Mouse (Mus musculus) heart, embryonic 14.5 days (tissue): ENCODE results near the gene Mms22l. TPM values are rescaled to one million over a fixed set of nuclear protein-coding genes. Genes with fewer than 3 reads are reported as not detected.

Source experiments
- ATAC-seq: fragments of 200-750 bp; cut with Nextera tagmentation; 2 replicates; pipeline ENCODE4 v1.8.0; 2017; ENCODE audit warnings: low read depth, moderate TSS enrichment; ENCODE audit not compliant: insufficient number of reproducible peaks, insufficient read depth, low FRiP score
- H3K27ac ChIP-seq, 2 experiments: fragments of 200-500 bp in 1 of 2; fragments of 300-500 bp in 1 of 2; sonication (generic) in 1 of 2; replicated peaks in 1 of 2; 2 replicates each; pipeline ENCODE4 v1.5.1; 2012 to 2014; ENCODE audit warnings: low read depth in 2 of 2, low read length in 2 of 2, control low read depth in 1 of 2, mild to moderate bottlenecking in 1 of 2, mixed read lengths in 1 of 2; ENCODE audit not compliant: control insufficient read depth in 1 of 2, insufficient read depth in 1 of 2
- H3K27me3 ChIP-seq: fragments of 300-500 bp; sonication (generic); 2 replicates; pipeline ENCODE4 v1.6.1; 2014; ENCODE audit warnings: mild to moderate bottlenecking, low read length, control low read depth; ENCODE audit not compliant: control insufficient read depth, insufficient read depth
- H3K36me3 ChIP-seq: fragments of 300-500 bp; sonication (generic); 2 replicates; pipeline ENCODE4 v1.6.1; 2014; ENCODE audit warnings: mild to moderate bottlenecking, control low read depth, low read length, mixed read lengths; ENCODE audit not compliant: control insufficient read depth, insufficient read depth
- H3K4me1 ChIP-seq, 2 experiments: fragments of 200-500 bp in 1 of 2; fragments of 300-500 bp in 1 of 2; sonication (generic) in 1 of 2; 2 replicates each; pipeline ENCODE4 v1.6.1; 2012 to 2014; ENCODE audit warnings: low read length in 2 of 2, control low read depth in 1 of 2, mixed read lengths in 1 of 2; ENCODE audit not compliant: control insufficient read depth in 2 of 2, insufficient read depth in 2 of 2
- H3K4me2 ChIP-seq: fragments of 300-500 bp; sonication (generic); 2 replicates; pipeline ENCODE4 v1.6.1; 2014; ENCODE audit warnings: mild to moderate bottlenecking, low read length
- H3K4me3 ChIP-seq, 2 experiments: fragments of 200-500 bp in 1 of 2; fragments of 300-500 bp in 1 of 2; sonication (generic) in 1 of 2; 2 replicates each; pipeline ENCODE4 v1.5.1; 2012 to 2014; ENCODE audit warnings: low read length in 2 of 2, mild to moderate bottlenecking in 2 of 2, control low read depth in 1 of 2, low read depth in 1 of 2, moderate library complexity in 1 of 2; ENCODE audit not compliant: control insufficient read depth in 1 of 2, insufficient read depth in 1 of 2
- H3K9ac ChIP-seq: fragments of 300-500 bp; sonication (generic); 2 replicates; pipeline ENCODE4 v1.6.1; 2014; ENCODE audit warnings: mild to moderate bottlenecking, low read length
- H3K9me3 ChIP-seq: fragments of 300-500 bp; sonication (generic); 2 replicates; pipeline ENCODE4 v1.6.1; 2016; ENCODE audit warnings: low read length, control low read depth; ENCODE audit not compliant: control insufficient read depth
- WGBS: fragments of 180-500 bp; shearing (Covaris S2); extraction: QIAGEN DNeasy Blood & Tissue Kit; methylation state at CpG from one replicate; pipeline ENCODE4 v1.1.7; 2014; 5-methylcytosine and 5-hydroxymethylcytosine counted together
- polyA plus RNA-seq: library from polyadenylated mRNA; unstranded; fragments of >200 nt; fragmentation: Nextera tagmentation; extraction: Ambion mirVana; gene quantifications from 2 replicates; pipeline ENCODE4 v1.2.1, GENCODE M21; 2014

Mms22l gene
- polyA plus RNA-seq, 1 experiment from 2014 or later, result 22.1 TPM

GRCm38 (mm10) chr4:24621422-24622187 lies 125.4 kb downstream of the Mms22l start:
- 56% methylated on average over 9 of the region's 9 CpGs for WGBS

DNA sequence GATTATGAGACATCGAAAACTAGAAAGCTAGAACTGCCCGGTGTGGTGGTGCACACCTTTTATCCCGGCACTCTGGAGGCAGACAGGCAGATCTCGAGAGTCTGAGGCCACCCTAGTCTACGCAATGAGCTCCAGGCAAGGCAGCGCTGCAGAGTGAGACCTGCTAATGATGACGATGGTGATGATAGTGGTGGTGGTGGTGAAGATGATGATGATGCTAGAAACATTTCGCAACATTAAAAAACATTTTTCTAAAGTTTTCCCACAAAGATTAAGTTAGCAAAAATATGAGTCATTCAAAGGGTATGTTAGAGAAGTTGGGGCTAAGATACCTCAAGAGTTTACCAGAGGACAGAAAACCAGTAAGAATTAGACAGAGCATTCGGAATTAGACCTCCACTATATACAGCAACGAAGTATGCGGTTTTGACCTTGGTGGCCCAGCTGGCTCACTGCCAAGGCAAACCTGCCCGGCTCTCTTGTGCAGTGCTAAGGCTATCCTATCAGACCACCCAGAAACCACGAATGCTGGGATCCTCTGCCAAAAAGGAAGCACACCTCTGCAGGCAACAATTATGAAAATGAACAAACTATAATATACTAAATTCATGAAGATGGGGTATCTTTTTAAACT lies 129.8 kb downstream of the Mms22l start:
- no peak overlapping the region for H3K27ac ChIP-seq
- H3K9ac ChIP-seq, result no peak overlapping the region
- no peaks in the 10 kb centered on the region for H3K36me3 ChIP-seq
- H3K27me3 ChIP-seq, result no peaks in the 10 kb centered on the region
- 57% methylated on average over 13 of the region's 13 CpGs for WGBS
- H3K9me3 ChIP-seq, result no peaks in the 10 kb centered on the region
- no peak overlapping the region for H3K4me2 ChIP-seq
- ATAC-seq, result no peak
- no peak overlapping the region for H3K4me3 ChIP-seq
- H3K4me1 ChIP-seq, result peaks cover 2 to 20% of the 10 kb centered on the region in 2 experiments; a peak in 3 of 4 replicates

More at GRCm38 (mm10) chr4:24621422-24622187, 125.4 kb downstream of the Mms22l start:
- no peak overlapping the region for H3K4me2 ChIP-seq
- no peak overlapping the region for H3K9ac ChIP-seq
- ATAC-seq, result no peak
- H3K9me3 ChIP-seq, result no peaks in the 10 kb centered on the region
- H3K4me1 ChIP-seq, result peaks cover 2 to 5% of the 10 kb centered on the region in 2 experiments; a peak in 2 of 4 replicates
- no peak overlapping the region for H3K27ac ChIP-seq
- no peak overlapping the region for H3K4me3 ChIP-seq
- H3K36me3 ChIP-seq, result no peaks in the 10 kb centered on the region
- no peaks in the 10 kb centered on the region for H3K27me3 ChIP-seq

DNA sequence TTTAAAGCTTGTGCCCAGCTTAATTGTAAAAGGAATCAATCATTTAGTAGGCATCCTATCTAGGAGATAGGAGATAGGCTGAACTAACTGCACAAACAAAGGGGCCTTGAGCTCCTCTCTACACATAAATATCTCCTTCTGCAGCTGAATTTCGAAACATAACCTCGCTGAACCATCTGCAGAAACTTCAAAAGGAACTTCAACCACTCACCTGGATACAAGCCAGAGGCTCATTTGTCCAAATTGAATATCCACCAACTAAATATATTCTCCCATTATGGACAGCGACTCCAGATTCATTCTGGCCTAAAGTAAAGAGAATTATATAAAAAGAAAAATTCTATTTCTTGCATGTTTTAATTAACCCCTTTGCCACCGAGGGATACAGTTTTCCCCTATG lies 130.4 kb downstream of the Mms22l start:
- peaks cover 2 to 20% of the 10 kb centered on the region in 2 experiments; a peak in 3 of 4 replicates for H3K4me1 ChIP-seq
- 68% methylated on average over 4 of the region's 4 CpGs for WGBS
- no peaks in the 10 kb centered on the region for H3K9me3 ChIP-seq
- no peaks in the 10 kb centered on the region for H3K36me3 ChIP-seq
- no peak overlapping the region for H3K27ac ChIP-seq
- no peaks in the 10 kb centered on the region for H3K27me3 ChIP-seq
- no peak overlapping the region for H3K4me2 ChIP-seq
- no peak for ATAC-seq
- no peak overlapping the region for H3K4me3 ChIP-seq
- no peak overlapping the region for H3K9ac ChIP-seq

- no peak; the same call in 1 of the 2 replicates for ATAC-seq
- no peak overlapping the region for H3K4me2 ChIP-seq
- H3K4me3 ChIP-seq, result no peak overlapping the region
- peak overlapping the region; percentile 1 to 51; a peak in 2 of 4 replicates for H3K27ac ChIP-seq
- H3K27me3 ChIP-seq, result no peaks in the 10 kb centered on the region
- H3K4me1 ChIP-seq, result peaks cover 2 to 20% of the 10 kb centered on the region in 2 experiments; a peak in 3 of 4 replicates
- no peak overlapping the region for H3K9ac ChIP-seq
- no peaks in the 10 kb centered on the region for H3K9me3 ChIP-seq
- 30% methylated on average over 1 of the region's 1 CpGs for WGBS
- H3K36me3 ChIP-seq, result no peaks in the 10 kb centered on the region
Measured at GRCm38 (mm10) chr4:24627871-24628270, 131.6 kb downstream of the Mms22l start.

- Histone ChIP-seq H3K4me3 (no peak overlapping the region), H3K27me3 (no peaks in the 10 kb centered on the region), H3K9ac (no peak overlapping the region), H3K9me3 (no peaks in the 10 kb centered on the region), H3K4me1 (peaks cover 2 to 20% of the 10 kb centered on the region in 2 experiments; a peak in 3 of 4 replicates), H3K27ac (no peak overlapping the region), H3K4me2 (no peak overlapping the region), H3K36me3 (no peaks in the 10 kb centered on the region)
- ATAC-seq, result no peak
- WGBS, result 71% methylated on average over 2 of the region's 2 CpGs
Measured at GRCm38 (mm10) chr4:24630430-24630829, 134.2 kb downstream of the Mms22l start.

DNA sequence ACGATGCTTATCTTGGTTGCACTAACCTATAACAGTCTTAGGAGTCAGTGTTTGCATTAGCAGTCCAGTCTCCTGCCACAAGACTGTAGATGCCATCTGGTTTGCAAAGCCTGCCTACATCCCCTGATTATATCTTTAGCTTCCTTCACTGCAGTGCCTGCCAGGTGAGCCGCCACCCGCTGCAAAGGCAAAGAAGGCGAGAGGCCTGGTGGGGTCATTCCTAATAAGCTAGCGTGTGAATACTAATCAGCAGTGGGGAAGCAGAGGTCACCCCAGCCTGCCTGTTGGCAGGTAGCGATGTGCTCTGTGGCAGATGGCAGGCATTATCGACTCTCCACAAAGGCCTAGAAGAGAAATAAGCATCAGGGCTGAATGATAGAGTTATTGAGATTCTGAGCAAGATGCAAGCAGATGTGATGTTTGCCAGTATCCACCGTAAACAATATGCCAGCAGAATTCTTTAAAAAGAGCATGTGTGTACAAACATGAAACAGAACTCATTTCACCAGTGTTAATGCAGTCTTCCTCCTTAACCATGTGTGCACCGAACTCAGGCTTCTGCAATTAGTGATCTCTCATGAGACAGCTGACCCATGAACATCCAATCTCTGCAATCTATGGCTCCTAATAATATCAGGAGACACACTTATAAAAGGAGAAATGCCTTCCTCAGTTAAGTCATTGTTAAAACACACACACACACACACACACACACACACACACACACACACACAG lies 135.1 kb downstream of the Mms22l start:
- WGBS, result 71% methylated on average over 9 of the region's 9 CpGs
- no peak overlapping the region for H3K9ac ChIP-seq

DNA sequence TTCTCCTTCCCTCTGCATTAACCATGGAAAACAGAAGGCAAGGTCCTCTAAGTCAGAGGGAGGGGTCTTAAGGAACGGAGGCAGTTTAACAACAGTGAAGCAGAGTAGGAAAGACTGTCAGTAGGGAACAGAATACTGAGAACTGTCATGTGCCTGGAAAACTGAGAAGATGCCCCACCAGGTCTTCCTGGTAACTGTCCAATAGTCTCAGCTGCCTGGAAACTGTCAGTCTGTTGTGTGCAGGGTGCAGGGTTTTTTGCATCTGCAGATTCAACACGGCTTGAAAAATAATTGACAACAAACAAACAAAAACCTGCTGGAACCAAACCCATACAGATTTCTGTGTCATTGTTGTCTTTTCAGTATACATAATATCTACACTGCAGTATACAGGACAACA lies 146.1 kb downstream of the Mms22l start:
- Histone ChIP-seq H3K4me1 (no peaks in the 10 kb centered on the region), H3K36me3 (no peaks in the 10 kb centered on the region), H3K4me3 (no peak overlapping the region), H3K27ac (no peak overlapping the region), H3K9ac (no peak overlapping the region), H3K4me2 (no peak overlapping the region), H3K27me3 (no peaks in the 10 kb centered on the region), H3K9me3 (no peaks in the 10 kb centered on the region)
- ATAC-seq, result no peak
- WGBS, result 78% methylated on average over 2 of the region's 2 CpGs

More for the DNA sequence above, 135.1 kb downstream of the Mms22l start:
- H3K27ac ChIP-seq, result no peak overlapping the region
- H3K4me1 ChIP-seq, result peaks cover 0 to 18% of the 10 kb centered on the region in 2 experiments; a peak in 2 of 4 replicates
- H3K9me3 ChIP-seq, result no peaks in the 10 kb centered on the region
- no peak overlapping the region for H3K4me3 ChIP-seq
- no peaks in the 10 kb centered on the region for H3K27me3 ChIP-seq
- H3K36me3 ChIP-seq, result no peaks in the 10 kb centered on the region
- H3K4me2 ChIP-seq, result no peak overlapping the region
- ATAC-seq, result no peak
